Mouse (Mus musculus) adrenal gland, postnatal 14 days (tissue): ENCODE data around the gene Pygo2. TPM values are rescaled to one million over a fixed set of nuclear protein-coding genes. Genes with fewer than 3 reads are reported as not detected.
A peak's percentile ranks its signal among the peaks of the same experiment; 100 is the strongest.
"Not testable (repeated sequence)": the region's sequence is repeated elsewhere in the genome, so short reads cannot be mapped to it uniquely, and the experiment has no call there.

Source experiments
- DNase-seq: peaks from one replicate; pipeline ENCODE4 v3.0.0; 2021; ENCODE audit warnings: mixed read lengths
- total RNA-seq: library from RNA; stranded (reverse); gene quantifications from 2 replicates; pipeline ENCODE4 v1.2.3, GENCODE M21; 2021

Gene Pygo2
- total RNA-seq, 1 experiment from 2014 or later = 36.4 TPM

DNA sequence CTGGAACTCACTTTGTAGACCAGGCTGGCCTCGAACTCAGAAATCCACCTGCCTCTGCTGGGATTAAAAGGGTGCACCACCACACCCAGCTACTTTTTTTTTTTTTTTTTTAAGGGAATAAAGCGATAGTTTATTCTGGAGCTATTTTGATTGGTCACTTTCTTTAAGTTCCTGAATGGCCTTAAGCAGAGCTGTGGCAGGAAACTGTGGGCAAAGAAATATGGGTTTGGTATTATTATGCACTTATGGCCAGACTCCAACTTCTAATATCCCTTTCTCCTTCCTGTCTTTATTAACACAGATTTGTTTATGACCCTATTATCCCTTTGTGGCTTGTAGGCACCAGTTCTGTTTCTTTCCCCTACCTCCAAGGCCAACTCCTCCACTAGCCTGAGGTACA is 9.6 kb upstream of the Pygo2 start:
- DNase-seq = no peak

DNA sequence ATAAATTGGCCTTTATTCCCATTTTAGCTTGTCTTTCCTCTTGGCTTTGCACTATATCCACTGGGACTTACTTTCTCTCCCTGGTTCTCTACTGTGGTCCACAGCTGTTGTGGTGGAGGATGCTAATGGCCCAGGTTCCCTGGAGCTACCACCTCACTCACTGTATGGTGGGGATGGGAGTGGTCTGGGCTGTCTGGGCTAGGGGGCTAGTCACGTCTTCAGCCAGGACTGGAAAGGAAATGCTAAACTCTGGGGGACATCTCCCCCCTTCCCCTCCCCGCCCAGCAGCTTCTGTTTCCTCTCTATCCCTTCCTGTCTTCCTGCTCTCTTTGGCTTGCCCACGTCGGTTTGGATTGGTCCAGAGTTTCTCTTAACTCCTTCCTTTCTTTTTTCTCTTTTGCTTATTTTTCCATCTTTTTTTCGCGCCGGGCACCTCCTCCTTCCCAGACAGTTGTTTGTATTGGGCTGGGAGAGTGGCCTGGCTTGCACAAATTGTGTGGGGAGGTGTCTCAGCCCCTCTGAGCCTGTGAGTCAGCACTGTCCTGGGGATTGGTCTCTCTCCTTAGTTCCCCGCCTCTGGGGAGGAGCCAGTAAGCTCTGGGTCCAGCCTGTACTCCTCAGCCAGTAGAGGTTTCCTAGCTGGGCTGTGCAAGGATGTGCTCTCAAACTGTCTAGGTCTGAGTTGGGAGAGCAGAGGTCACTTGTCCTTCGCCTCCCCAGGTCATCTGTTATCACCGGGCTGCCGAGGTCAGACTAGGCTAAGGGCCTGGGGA is 8.8 kb upstream of the Pygo2 start:
- peak; percentile 91 for DNase-seq

DNA sequence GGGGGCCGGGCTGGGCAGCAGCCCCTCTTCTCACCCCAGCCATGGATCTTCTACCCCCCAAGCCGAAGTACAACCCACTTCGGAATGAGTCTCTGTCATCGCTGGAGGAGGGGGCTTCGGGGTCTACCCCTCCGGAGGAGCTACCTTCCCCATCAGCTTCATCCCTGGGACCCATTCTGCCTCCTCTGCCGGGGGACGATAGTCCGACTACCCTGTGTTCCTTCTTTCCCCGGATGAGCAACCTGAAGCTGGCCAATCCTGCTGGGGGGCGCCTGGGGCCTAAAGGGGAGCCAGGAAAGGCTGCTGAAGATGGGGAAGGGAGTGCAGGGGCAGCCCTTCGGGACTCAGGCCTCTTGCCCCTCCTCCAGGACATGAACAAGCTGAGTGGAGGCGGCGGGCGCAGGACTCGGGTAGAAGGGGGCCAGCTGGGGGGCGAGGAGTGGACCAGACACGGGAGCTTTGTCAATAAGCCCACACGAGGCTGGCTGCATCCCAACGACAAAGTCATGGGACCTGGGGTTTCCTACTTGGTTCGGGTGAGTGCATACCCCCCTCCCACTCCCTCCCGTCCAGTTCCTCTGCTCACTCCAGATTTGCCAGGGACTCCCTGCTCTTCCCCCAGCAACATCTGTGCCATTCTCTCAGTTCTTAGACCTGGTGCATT is 8.1 kb upstream of the Pygo2 start:
- peak; percentile 31 for DNase-seq

DNA sequence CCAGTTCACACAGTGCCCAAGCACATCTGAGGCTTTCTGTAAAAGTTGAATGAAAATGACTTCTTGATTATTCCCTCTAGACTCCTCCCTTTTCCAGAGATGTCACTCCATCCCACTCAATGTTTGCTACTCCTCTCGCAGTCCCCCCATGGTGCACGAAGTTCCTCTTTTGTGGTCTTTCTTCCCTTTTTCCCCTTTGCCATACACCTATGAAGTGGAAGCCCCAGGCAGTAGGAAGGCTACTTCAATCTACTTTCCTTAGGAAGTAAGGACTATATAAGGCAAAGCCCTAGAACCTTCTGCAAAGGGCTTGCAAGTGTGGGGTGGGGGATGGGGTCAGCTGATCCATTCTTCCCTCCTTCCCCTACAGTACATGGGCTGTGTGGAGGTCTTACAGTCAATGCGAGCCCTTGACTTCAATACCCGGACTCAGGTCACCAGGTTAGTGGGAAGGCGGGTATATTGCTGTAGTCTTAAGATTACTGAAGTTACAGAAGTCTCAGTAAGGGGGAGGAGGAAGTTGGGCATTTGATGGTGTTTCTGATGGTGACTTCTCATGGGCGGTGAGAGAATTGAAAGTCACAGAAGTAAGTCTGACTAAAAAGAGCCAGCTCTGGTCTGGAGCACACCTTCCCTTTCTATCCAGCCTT is 7.3 kb upstream of the Pygo2 start:
- no peak for DNase-seq

DNA sequence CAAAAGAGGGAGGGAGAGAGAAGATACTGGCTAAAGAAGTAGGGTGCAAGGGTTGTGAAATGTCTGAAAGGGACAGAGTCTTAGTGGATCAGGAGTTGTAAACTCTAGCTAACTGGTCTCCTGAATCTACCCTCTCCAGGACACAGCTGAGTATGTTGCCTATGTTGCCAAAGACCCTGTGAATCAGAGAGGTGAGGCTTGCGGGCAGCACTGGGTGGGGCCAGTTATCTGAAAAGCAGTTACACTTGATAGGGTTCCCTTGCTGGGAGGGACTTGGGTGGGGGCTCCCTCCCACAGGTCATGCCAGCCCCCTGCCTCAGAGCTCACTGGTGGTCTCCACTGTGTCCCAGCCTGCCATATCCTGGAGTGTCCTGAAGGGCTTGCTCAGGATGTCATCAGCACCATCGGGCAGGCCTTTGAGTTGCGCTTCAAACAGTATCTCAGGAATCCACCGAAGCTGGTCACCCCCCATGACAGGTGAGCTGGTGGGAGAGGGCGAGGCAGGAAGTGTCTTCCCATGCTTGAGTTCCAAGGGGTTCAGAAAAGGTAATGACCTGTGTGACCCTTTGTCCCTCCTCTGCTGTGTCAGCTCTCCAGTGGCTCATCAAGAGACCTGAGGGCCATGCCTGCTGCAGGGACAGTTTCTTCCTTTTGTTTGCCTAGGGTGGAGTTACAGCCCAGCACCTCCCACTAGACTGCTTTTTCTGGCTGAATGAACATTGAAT is 5.4 kb upstream of the Pygo2 start:
- no peak for DNase-seq

DNA sequence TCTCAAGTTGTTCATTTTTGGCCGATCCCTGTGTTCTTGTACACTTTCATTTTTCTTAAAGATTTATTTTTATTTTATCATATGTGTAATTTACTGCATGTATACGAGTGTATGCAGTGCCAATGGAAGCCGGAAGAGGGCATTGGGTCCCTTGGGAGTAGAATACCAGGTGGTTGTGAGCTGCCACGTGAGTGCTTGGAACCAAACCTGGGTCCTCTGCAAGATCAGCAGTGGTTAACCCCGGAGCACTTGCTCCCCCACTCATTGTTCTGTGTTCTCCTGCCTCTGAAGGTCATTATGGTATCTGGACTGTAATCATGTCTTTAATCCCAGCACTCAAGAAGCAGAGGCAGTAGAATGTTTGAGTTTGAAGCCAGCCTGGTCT is 4.9 kb upstream of the Pygo2 start:
- no peak for DNase-seq

DNA sequence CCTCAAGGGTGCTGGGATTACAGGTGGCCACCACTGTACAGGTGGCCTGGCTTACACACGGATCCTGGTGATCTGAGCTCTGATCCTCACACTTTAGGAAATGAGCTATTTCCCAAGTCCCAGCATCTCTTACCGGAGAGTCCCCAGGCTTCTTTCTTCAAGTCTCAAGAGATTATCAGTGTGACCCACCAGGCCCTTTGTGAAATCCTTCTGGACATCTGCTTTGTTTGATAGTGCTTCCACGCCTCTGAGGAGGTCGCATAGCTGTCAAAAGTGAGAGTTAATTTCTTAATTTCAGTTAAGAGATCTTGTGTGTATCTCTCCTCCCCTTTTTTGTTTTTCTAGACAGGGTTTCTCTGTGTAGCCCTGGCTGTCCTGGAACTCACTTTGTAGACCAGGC is 4.1 kb upstream of the Pygo2 start:
- no peak for DNase-seq

DNA sequence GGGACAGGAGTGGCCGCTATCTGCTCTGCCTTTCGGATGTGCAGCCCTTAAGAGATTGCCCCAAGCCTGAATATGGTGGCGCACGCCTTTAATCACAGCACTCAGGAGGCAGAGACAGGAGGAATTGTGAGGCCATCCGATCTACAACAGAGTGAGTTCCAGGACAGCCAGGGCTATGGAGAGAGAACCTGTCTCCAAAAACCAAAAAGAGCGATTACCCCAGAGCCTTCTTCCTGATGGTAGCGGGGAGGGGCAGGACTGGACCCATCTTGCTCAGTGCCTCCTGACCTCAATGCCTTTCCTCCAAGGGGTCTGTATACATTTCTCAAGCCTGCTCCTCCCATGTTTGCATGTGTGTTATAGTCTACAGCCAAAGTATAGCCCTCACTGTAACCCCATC is 993 bp upstream of the Pygo2 start:
- not testable (repeated sequence) for DNase-seq

DNA sequence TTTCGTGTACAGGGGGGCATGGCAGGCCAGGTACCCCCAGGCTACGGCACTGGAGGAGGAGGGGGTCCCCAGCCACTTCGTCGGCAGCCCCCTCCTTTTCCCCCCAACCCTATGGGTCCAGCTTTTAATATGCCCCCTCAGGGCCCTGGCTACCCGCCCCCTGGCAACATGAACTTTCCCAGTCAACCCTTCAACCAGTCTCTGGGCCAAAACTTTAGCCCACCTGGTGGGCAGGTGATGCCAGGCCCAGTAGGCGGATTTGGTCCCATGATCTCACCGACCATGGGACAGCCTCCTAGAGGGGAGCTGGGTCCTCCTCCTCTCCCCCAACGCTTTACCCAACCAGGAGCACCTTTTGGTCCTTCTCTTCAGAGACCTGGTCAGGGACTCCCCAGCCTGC is 2.6 kb downstream of the Pygo2 start:
- no peak for DNase-seq

DNA sequence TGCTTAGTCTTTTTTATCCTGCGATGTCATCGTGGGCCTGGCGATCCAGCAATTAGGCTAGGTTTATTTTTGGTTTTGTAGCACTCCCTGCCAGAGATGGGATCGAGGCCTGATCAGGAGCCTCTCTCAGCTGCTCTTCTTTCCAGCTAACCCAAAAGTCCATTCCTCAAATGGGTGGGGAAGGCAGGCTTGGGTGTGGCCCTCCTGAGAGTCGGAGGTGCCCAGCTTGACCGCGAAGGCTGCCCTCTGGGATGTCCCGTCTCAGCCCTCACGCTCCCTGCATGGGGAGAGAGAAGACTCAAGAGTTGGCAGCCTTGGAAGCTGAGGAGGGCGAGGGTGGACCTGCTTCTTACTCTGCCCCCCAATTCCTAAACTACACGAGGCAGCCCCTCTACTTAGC is 4.5 kb downstream of the Pygo2 start:
- DNase-seq = no peak

DNA sequence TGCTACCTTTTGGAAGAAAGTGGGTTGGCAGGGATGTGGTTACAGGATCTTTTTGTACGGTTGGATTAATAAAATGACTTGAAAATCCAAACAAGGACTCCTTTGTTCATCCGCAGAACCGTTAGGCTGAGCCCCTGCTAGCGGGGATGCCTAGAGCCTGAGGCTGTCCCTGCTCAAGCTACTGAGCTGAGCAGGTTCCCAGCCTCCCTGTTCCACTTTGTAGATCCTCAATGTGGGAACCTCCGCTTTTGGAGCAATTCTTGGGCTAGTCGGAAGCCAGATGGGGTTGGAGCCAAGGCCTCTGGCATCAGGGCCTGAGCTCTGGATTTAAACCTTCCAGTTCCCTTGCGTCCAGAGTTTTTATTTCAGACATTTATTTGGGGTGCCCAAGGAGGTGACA is 5.0 kb downstream of the Pygo2 start:
- DNase-seq = no peak

DNA sequence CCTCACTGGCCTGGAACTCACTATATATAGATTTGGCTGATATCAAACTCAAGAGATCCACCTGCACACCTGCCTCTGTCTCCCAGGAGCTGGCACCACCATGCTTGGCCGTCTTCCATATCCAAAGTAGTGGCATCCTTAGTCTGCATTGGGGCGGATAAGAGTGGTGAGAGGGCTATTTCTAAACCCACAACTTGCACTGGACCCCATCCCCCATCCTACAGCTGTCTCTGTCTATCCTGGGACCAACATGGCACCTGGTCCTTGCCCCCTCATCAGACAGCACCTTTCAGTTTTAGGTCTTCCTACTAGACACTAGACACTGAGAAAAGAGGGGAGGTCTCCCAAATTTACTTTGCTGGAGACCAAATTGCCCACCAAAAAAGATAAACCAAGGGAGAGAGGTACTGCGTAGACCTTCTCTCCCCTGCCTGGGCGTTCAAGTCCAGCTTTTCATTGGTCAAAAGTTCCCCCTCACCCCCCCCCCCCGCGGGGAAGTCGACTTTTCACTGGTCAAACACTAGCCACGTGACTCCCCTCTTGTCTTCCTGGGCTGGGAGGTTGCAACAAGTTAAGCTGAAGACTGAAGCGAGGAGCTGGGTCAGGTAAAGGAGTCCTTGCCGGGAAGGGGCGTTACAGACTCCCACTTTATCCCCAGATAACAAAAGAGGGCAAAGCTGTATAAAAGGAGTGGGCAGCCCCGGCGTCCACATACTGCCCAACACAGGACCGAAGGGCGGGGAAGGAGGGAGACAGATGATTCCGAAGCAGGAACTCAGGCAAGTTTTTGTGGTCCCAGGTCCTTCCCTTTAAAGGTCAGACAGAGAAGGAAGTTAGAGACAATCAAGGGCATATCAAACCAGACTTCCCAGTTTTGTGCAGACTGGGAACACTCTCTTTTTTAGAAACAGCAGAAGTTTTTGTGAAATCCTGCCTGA is 6.4 kb downstream of the Pygo2 start, which contains the start of gene Pbxip1:
Pbxip1 (plus strand) TSS at position 531 of the 938 bp plus-strand sequence.
- DNase-seq = peak; percentile 84

DNA sequence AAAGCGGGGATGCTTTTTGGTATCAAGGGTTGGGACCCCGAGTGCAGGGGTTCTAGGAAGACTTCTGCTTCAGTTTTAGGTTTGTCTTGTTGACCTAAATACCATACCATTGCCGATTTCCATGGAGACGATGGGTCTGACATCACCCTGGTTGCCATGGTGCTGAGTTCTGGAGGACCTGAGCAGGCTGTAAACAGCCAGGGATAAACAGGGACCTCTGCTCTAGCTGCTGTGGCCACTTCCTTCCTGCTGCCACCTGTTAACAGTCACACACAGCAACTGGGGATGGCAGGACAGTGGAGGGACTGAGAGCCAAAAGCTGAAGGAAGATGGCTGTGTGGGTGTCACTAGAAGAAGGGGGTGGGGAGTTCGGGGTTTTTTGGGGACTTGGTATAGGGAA is 7.3 kb downstream of the Pygo2 start:
- peak; percentile 61 for DNase-seq

DNA sequence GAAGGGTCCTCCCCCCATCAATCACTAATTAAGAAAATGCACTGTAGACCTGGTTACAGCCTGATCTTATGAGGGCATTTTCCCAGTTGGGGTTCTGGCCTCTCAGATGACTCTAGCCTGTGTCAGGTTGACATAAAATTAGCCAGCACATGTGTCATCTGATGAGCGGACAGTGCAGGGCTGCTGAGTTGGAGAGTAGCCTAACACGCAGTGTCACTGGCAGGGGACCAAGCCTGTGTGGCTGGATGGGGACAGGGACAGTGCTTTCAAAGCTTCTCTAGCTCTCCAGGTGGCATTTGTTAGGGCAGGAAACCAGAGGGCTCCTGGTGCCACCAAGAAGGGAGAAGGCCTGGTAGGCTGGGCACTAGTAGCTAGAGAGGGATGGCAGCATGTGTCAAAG is 10.7 kb downstream of the Pygo2 start:
- peak; percentile 66 for DNase-seq

DNA sequence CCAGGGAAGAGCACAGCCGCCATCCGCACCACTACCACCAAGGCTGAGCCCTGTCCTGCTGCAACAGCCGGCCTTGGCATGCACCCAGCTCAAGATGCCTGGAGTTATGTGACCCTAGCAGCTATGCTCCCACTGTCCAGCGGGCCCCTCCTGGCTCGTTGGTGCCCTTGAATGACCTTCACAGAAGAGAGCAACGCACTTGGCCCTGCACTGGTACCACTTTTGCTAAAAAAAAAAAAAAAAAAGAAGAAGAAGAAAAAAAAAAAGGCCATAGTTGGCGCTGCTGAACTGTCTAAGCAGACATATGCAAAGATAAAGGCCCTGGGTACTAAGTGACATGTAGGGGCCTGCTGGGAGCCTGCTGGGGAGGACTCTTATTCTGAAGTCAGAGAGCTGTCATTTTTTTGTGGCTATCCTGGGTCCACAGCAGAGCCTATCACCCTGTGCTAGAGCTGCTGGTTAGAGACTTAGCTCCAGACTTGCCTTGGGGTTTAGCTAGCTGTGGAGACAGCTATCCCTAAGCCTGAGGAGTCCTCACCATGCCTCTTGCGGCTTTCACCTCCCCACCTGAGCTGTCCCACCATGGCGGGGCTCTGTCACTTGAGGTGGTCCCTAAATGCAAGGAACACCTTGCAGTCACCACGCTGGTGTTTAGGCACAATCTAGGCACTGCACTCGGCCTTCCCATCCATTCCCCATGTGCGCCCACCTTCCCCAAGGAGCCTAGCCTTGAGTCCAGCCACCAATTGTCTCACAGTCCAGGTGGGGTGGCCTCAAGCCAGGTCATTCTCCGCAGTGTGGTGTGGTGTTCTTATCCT is 18.9 kb downstream of the Pygo2 start:
- DNase-seq = peak; percentile 84

DNA sequence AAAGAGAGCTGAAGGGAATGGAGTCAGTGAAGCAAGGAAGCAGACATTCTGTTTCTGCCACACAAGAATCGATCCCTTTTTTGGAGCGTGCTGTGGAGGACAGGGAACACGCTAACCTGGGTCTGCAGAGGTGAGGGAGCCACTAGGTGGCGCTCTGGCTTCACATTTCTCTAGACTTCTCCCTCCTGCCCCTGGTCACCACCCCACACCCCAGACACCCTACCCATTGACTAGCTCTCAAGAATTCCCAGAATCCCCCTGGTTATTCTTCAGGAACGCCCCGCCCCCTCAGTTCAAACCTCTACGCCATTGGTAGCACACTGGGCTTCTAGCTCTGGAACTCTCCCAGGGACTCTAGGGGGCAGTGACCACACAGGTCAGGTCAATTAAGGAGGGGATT is 19.5 kb downstream of the Pygo2 start:
- DNase-seq = peak; percentile 87

DNA sequence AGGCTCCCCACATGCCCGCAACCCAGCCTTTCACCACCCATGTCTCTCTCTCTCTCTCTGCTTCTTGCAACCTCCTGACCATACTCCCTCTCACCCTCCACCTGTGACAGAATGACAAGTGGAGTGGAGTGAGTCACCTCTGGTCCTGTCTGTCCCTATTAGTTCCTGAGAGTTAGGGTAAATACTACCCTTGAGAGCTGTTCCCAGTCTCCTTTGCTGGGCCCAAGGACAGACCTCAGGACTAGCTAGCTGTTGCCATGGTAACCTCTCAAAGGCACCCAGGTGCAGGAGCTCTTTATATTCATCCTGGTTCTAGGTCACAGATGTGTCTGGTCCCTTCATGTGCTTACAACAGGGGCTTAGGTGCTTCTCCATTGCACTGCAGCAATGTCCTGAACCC is 21.9 kb downstream of the Pygo2 start:
- DNase-seq = no peak

DNA sequence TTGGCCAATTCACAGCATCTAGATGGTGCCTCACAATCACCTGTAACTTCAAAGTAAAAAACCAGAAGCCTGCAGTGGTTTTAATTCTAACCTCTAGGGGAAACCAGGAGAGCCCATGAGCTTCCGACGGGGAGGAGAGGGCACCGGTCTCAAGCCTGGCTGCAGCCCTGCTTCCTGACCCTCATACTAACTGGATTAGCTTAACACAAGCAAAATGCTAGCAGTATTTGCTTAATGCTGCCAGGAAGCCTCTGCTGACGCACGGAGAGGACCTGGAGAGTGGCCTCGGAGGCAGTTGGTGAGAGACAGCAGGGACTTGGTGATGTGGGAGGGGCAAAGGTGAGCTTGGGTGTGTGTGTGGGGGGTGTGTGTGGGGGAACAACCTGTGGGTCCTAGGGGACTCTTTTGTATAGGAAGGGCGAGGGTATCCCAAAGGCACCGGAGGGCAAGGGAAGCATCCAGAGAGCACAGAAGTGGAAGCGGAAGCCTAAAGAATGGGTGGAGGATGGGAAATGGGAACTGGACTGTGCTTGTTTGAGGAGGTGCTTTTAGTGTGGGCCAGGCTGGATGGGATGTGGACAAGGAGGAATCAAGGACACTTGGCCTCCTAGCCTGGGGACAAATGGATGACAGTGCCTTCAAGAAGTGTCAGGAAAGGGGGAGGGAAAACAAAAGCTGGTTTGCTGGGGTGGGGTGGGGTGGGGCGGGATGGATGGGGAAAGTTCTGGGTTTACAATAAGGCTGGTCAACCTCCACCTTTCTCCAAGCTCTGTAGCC is 24.6 kb downstream of the Pygo2 start, which contains the start of gene Pmvk:
Pmvk (plus strand) TSS at position 141 of the 777 bp plus-strand sequence.
- DNase-seq = no peak

DNA sequence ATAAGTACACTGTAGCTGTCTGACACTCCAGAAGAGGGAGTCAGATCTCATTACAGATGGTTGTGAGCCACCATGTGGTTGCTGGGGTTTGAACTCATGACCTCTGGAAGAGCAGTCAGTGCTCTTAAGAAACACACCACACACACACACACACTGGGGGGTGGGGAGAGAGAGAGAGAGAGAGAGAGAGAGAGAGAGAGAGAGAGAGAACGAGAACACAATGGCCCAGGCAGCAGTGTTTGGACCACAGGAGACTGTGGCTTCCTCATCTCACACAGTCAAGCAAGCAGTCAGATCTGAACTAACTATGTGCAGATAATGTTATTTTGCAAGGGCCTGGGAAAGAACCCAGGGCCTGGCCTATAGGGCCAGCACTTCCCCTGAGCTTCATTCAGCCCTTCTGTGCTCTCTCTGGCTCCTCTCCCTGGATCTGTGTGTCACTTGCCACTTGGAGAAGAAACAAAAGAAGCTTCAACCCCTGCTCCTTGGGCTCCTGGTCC is 25.8 kb downstream of the Pygo2 start:
- DNase-seq = no peak
